Comparison of ENCODE assay signal across 8 mouse cellular contexts in genomic region chr1:79439609-79440308, GRCm38 (mm10). TPM values are rescaled to one million over a fixed set of nuclear protein-coding genes. Genes with fewer than 3 reads are reported as not detected.
DNase-seq lines count a peak whose midpoint lies in the region; ATAC-seq and TF ChIP-seq lines count a peak whose summit lies in the region.

Scg2 (minus strand) TSS chr1:79440120.

- H3K4me1 ChIP-seq in forebrain, embryonic 12.5 days: peaks cover 6% of the 10 kb centered on the region; the same call in 1 of the 2 replicates
- no peaks in the 10 kb centered on the region for H3K4me1 ChIP-seq in heart, postnatal 0 days (ENCODE audit: control insufficient read depth, insufficient read depth)
- no peaks in the 10 kb centered on the region for H3K4me1 ChIP-seq in limb, embryonic 15.5 days
- no peaks in the 10 kb centered on the region for H3K4me1 ChIP-seq in neural tube, embryonic 11.5 days (ENCODE audit: control insufficient read depth, insufficient read depth, low read length)

- peak within 1 kb of the TSS; percentile 47 for H3K4me2 ChIP-seq in forebrain, embryonic 12.5 days
- no peak within 1 kb of the TSS for H3K4me2 ChIP-seq in heart, postnatal 0 days (ENCODE audit: low read depth, low read length)
- H3K4me2 ChIP-seq in limb, embryonic 15.5 days: no peak within 1 kb of the TSS
- peak within 1 kb of the TSS; percentile 29 for H3K4me2 ChIP-seq in neural tube, embryonic 11.5 days (ENCODE audit: low read depth)

- no peak within 1 kb of the TSS for H3K9ac ChIP-seq in forebrain, embryonic 12.5 days
- H3K9ac ChIP-seq in heart, postnatal 0 days (replicated peaks; ENCODE audit: low read depth, low read length): no peak within 1 kb of the TSS
- no peak within 1 kb of the TSS for H3K9ac ChIP-seq in limb, embryonic 15.5 days
- no peak within 1 kb of the TSS for H3K9ac ChIP-seq in neural tube, embryonic 11.5 days (ENCODE audit: low read length)

- peak; percentile 8 for DNase-seq in c-Kit-positive CD71-positive TER-119-negative erythroid progenitor cells, embryonic 14.5 days (ENCODE audit: low read depth)
- DNase-seq in heart, postnatal 0 days (ENCODE audit: low spot score): peak; percentile 89
- peak; percentile 96 for DNase-seq in kidney, postnatal 10 days
- DNase-seq in neural tube, embryonic 11.5 days (ENCODE audit: low spot score): peak; percentile 89
- peak; percentile 25 for DNase-seq in thymus, postnatal 14 days

- 14% methylated on average over 22 of the region's 22 CpGs for WGBS in forebrain, embryonic 12.5 days
- WGBS in heart, postnatal 0 days: 13% methylated on average over 22 of the region's 22 CpGs
- 13% methylated on average over 22 of the region's 22 CpGs for WGBS in limb, embryonic 15.5 days
- WGBS in neural tube, embryonic 11.5 days: 14% methylated on average over 22 of the region's 22 CpGs

- H3K9me3 ChIP-seq in forebrain, embryonic 12.5 days: no peaks in the 10 kb centered on the region
- H3K9me3 ChIP-seq in heart, postnatal 0 days (replicated peaks; ENCODE audit: control insufficient read depth, low read length): no peaks in the 10 kb centered on the region
- H3K9me3 ChIP-seq in limb, embryonic 15.5 days: no peaks in the 10 kb centered on the region
- H3K9me3 ChIP-seq in neural tube, embryonic 11.5 days (ENCODE audit: control insufficient read depth, low read length): no peaks in the 10 kb centered on the region

- TF ChIP-seq CTCF in heart, postnatal 0 days (IDR thresholded peaks at IDR 0.05; ENCODE audit: low read depth): peak; percentile 26; the same call in 1 of the 2 replicates

- H3K4me3 ChIP-seq in forebrain, embryonic 12.5 days (replicated peaks): peak within 1 kb of the TSS; percentile 22
- H3K4me3 ChIP-seq in heart, postnatal 0 days (ENCODE audit: low read depth, low read length): no peak within 1 kb of the TSS
- no peak within 1 kb of the TSS for H3K4me3 ChIP-seq in limb, embryonic 15.5 days
- H3K4me3 ChIP-seq in neural tube, embryonic 11.5 days (ENCODE audit: low read depth, low read length): 0 out of 2 replicates have a peak within 1 kb of the TSS, but pooled peaks have one; percentile 6

- ATAC-seq in CD4-positive, CD25-positive, alpha-beta regulatory T cell, adult 4 months: peak; percentile 54
- peak; percentile 96 for ATAC-seq in forebrain, embryonic 12.5 days (ENCODE audit: low FRiP score)
- ATAC-seq in heart, postnatal 0 days (ENCODE audit: insufficient read depth, low read depth): peak; percentile 79
- ATAC-seq in limb, embryonic 15.5 days (ENCODE audit: insufficient number of reproducible peaks, low FRiP score, low TSS enrichment, low read depth): peak; percentile 72; the same call in 1 of the 2 replicates
- ATAC-seq in neural tube, embryonic 11.5 days (ENCODE audit: insufficient read depth, low FRiP score, low TSS enrichment): peak; percentile 93

- no peak for TF ChIP-seq EP300 in heart, postnatal 0 days (IDR thresholded peaks at IDR 0.05; ENCODE audit: low read depth)

- H3K27ac ChIP-seq in forebrain, embryonic 12.5 days: no peak within 1 kb of the TSS
- H3K27ac ChIP-seq in heart, postnatal 0 days (ENCODE audit: low read depth): no peak within 1 kb of the TSS
- H3K27ac ChIP-seq in limb, embryonic 15.5 days: no peak within 1 kb of the TSS
- no peak within 1 kb of the TSS for H3K27ac ChIP-seq in neural tube, embryonic 11.5 days (ENCODE audit: low read depth, low read length)

- no peaks in the 10 kb centered on the region for H3K27me3 ChIP-seq in forebrain, embryonic 12.5 days
- no peaks in the 10 kb centered on the region for H3K27me3 ChIP-seq in heart, postnatal 0 days (ENCODE audit: control insufficient read depth, insufficient read depth, low read length)
- H3K27me3 ChIP-seq in limb, embryonic 15.5 days: no peaks in the 10 kb centered on the region
- H3K27me3 ChIP-seq in neural tube, embryonic 11.5 days (ENCODE audit: control insufficient read depth, insufficient read depth, low read length): no peaks in the 10 kb centered on the region

- H3K36me3 ChIP-seq in forebrain, embryonic 12.5 days (replicated peaks): no peaks in the 10 kb centered on the region
- no peaks in the 10 kb centered on the region for H3K36me3 ChIP-seq in heart, postnatal 0 days (replicated peaks; ENCODE audit: control insufficient read depth, insufficient read depth, low read length)
- H3K36me3 ChIP-seq in limb, embryonic 15.5 days: no peaks in the 10 kb centered on the region
- H3K36me3 ChIP-seq in neural tube, embryonic 11.5 days (ENCODE audit: control insufficient read depth, insufficient read depth, low read length): no peaks in the 10 kb centered on the region

RNA-seq across cellular contexts. Expression of gene Scg2, which starts in this region (rescaled TPM):
- not detected for polyA plus RNA-seq in CD4-positive, CD25-positive, alpha-beta regulatory T cell, adult 4 months (2017; shearing (Covaris generic))
- 12.0 and 12.5 TPM in 2 replicates for polyA plus RNA-seq in forebrain, embryonic 12.5 days (2016; fragmentation: Nextera tagmentation; extraction: Ambion mirVana)
- total RNA-seq in heart, postnatal 0 days (2014; rRNA removed; ENCODE audit: low replicate concordance): not detected in 2 replicates
- 0.04 and 0.05 TPM in 2 replicates for polyA plus RNA-seq in heart, postnatal 0 days (2015; fragmentation: Nextera tagmentation; extraction: Ambion mirVana)
- polyA plus RNA-seq in limb, embryonic 15.5 days (2015; fragmentation: Nextera tagmentation; extraction: Ambion mirVana): 1.1 and 1.3 TPM in 2 replicates
- 13.7 and 14.1 TPM in 2 replicates for polyA plus RNA-seq in neural tube, embryonic 11.5 days (2014; fragmentation: Nextera tagmentation; extraction: Ambion mirVana)

Comparison
In these comparisons a context has a peak if more than half of its experiments do, and no peak if none do; other contexts are left out.
1. Peak in ATAC-seq in CD4-positive, CD25-positive, alpha-beta regulatory T cell, adult 4 months; RNA of the gene not detected or under 1 TPM.
2. Peak in DNase-seq and ATAC-seq in heart, postnatal 0 days; RNA of the gene not detected or under 1 TPM.
3. DNase-seq: peak in every context shown above with its lines; median percentile 96 in kidney, postnatal 10 days; 89 in heart, postnatal 0 days; 89 in neural tube, embryonic 11.5 days; 25 in thymus, postnatal 14 days; 8 in c-Kit-positive CD71-positive TER-119-negative erythroid progenitor cells, embryonic 14.5 days.
4. H3K4me2 ChIP-seq: peak in forebrain, embryonic 12.5 days (single experiment) and neural tube, embryonic 11.5 days (single experiment); none in heart, postnatal 0 days (single experiment) and limb, embryonic 15.5 days (single experiment).
5. H3K4me3 ChIP-seq: peak in forebrain, embryonic 12.5 days (single experiment) and neural tube, embryonic 11.5 days (single experiment); none in heart, postnatal 0 days (single experiment) and limb, embryonic 15.5 days (single experiment).
6. Peak in every context shown above with its lines, with median percentiles within 50 percentile points of each other: ATAC-seq.